Mouse (Mus musculus) midbrain, embryonic 11.5 days (tissue): ENCODE results near the gene Kctd19. TPM values are rescaled to one million over a fixed set of nuclear protein-coding genes. Genes with fewer than 3 reads are reported as not detected.

Experiments
- ATAC-seq: fragments of 200-750 bp; cut with Nextera tagmentation; 2 replicates; pipeline ENCODE4 v1.8.0; 2017; ENCODE audit warnings: moderate TSS enrichment, moderate library complexity; ENCODE audit not compliant: low FRiP score
- DNase-seq: peaks from one replicate; pipeline ENCODE4 v3.0.0; 2015; ENCODE audit warnings: low spot score; ENCODE audit errors: missing footprints
- H3K27ac ChIP-seq: fragments of 300-500 bp; sonication (generic); 2 replicates; pipeline ENCODE4 v1.5.1; 2014; ENCODE audit warnings: low read depth, low read length
- H3K27me3 ChIP-seq: fragments of 300-500 bp; sonication (generic); 2 replicates; pipeline ENCODE4 v1.6.1; 2014; ENCODE audit warnings: mild to moderate bottlenecking, low read length, moderate library complexity, mixed read lengths; ENCODE audit not compliant: control insufficient read depth, insufficient read depth
- H3K36me3 ChIP-seq: fragments of 300-500 bp; sonication (generic); 2 replicates; pipeline ENCODE4 v1.6.1; 2014; ENCODE audit warnings: mild to moderate bottlenecking, low read length, moderate library complexity, mixed read lengths; ENCODE audit not compliant: control insufficient read depth, insufficient read depth
- H3K4me1 ChIP-seq: fragments of 300-500 bp; sonication (generic); 2 replicates; pipeline ENCODE4 v1.6.1; 2014; ENCODE audit warnings: low read length; ENCODE audit not compliant: control insufficient read depth, insufficient read depth
- H3K4me2 ChIP-seq: fragments of 300-500 bp; sonication (generic); 2 replicates; pipeline ENCODE4 v1.6.1; 2014; ENCODE audit warnings: mild to moderate bottlenecking, moderate library complexity
- H3K4me3 ChIP-seq: fragments of 300-500 bp; sonication (generic); 2 replicates; pipeline ENCODE4 v1.5.1; 2014; ENCODE audit warnings: low read depth, low read length
- H3K9ac ChIP-seq: fragments of 300-500 bp; sonication (generic); 2 replicates; pipeline ENCODE4 v1.6.1; 2014; ENCODE audit warnings: low read length
- H3K9me3 ChIP-seq: fragments of 300-500 bp; sonication (generic); 2 replicates; pipeline ENCODE4 v1.6.1; 2016; ENCODE audit warnings: low read length; ENCODE audit not compliant: control insufficient read depth
- WGBS: fragments of 180-500 bp; shearing (Covaris S2); extraction: QIAGEN DNeasy Blood & Tissue Kit; methylation state at CpG from one replicate; pipeline ENCODE4 v1.1.7; 2014; 5-methylcytosine and 5-hydroxymethylcytosine counted together
- polyA plus RNA-seq: library from polyadenylated mRNA; unstranded; fragments of >200 nt; fragmentation: Nextera tagmentation; extraction: Ambion mirVana; gene quantifications from 2 replicates; pipeline ENCODE4 v1.2.1, GENCODE M21; 2014

The Kctd19 gene
- polyA plus RNA-seq, result not detected in 2 replicates

DNA sequence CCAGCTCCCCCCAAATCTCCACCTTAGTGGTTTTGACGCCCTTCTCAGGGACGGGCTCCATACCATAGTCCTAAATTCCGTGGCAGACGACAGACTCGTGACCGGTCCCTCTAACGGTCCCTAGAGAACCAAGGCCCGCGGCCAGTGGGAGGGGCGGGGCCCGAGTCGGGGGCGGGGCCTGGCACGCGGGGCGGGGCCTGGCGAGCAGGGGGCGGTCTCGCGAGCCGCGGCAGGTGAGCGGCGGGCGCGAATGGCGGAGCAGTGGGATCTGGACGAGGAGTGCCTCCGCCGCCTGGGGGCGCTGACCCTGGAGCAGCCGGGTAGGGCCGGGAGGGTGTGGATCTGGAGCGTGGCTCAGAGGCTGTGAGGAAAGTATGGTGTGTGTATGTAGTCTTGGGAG, at the start of gene Kctd19, which contains the start of gene Lrrc36:
Gene Kctd19 (minus strand): TSS at position 112 of the 400 bp plus-strand sequence.
Gene Lrrc36 (plus strand): TSS at position 181 of the 400 bp plus-strand sequence.
- H3K9ac ChIP-seq, result peak within 1 kb of the TSS; percentile 9
- H3K9me3 ChIP-seq, result no peaks in the 10 kb centered on the region
- H3K27me3 ChIP-seq, result no peaks in the 10 kb centered on the region; the same call in 1 of the 2 replicates
- peaks cover 5% of the 10 kb centered on the region; the same call in 1 of the 2 replicates for H3K4me1 ChIP-seq
- peak within 1 kb of the TSS; percentile 50 for H3K4me2 ChIP-seq
- no peaks in the 10 kb centered on the region for H3K36me3 ChIP-seq
- H3K27ac ChIP-seq, result no peak within 1 kb of the TSS
- ATAC-seq, result peak; percentile 86
- H3K4me3 ChIP-seq, result peak within 1 kb of the TSS; percentile 29
- peak; percentile 92 for DNase-seq
- WGBS, result 2% methylated on average over 32 of the region's 34 CpGs

DNA sequence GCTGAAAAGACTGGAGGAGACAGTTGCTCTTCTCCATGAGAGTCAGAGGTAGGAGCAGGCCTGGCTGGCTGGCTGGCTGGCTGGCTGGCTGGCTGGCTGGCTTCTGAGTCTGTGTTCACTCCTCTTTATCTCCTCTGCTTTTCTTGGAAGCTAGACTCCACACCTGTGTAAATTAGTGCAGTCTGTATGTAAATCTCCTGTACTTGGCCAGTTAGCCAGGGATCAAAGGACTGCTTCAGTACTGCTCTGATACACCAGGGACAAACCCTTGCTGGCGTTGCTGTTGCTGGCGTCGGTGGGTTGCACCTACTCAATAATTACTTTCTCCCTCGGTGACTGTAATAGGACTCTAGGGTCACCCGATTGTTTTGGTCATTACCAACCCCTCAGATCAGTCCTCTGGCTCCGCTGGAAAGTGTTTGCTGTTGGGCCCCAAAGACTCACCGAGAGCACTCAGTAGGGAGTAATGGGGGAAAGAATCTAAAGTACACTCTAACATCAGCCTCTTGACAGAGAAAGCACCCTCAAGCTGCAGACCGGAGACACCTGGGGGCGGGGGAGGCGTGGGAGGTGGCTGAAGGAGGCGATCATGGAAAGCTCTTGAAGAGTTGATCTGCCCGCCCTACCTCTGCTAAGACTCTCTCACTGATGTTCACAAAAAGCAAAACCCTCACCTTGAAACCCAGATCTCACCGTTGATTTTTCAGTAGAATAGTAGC, 47.9 kb upstream of the Kctd19 start:
- no peak for ATAC-seq
- Histone ChIP-seq H3K9ac (no peak overlapping the region), H3K4me1 (peaks cover 8% of the 10 kb centered on the region), H3K27me3 (no peaks in the 10 kb centered on the region), H3K4me2 (no peak overlapping the region), H3K27ac (no peak overlapping the region), H3K36me3 (no peaks in the 10 kb centered on the region), H3K4me3 (no peak overlapping the region), H3K9me3 (no peaks in the 10 kb centered on the region)
- no peak for DNase-seq
- 75% methylated on average over 13 of the region's 13 CpGs for WGBS

DNA sequence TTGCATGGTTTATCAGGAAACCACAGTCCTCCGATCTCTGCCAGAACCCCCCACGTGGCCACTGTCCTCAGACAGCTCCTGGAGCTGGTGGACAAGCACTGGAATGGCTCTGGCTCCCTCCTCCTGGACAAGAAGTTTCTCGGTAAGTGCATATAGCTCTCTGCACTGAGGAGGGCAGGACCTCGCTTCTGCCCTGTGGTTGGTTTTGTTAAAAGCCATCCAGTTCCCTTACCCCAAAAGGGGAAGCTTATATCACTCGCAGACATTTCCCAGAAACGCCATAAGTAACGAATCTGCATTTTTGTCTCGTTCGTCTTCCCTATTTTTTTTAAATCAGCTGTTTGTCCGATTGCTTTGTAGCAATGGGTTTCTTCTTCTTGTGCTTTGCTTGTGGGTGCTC, 41.9 kb upstream of the Kctd19 start:
- 70% methylated on average over 10 of the region's 10 CpGs for WGBS
- Histone ChIP-seq H3K36me3 (no peaks in the 10 kb centered on the region), H3K9ac (no peak overlapping the region), H3K27ac (no peak overlapping the region), H3K27me3 (no peaks in the 10 kb centered on the region), H3K9me3 (no peaks in the 10 kb centered on the region), H3K4me1 (no peaks in the 10 kb centered on the region), H3K4me3 (no peak overlapping the region), H3K4me2 (no peak overlapping the region)
- DNase-seq (no peak), ATAC-seq (no peak)

DNA sequence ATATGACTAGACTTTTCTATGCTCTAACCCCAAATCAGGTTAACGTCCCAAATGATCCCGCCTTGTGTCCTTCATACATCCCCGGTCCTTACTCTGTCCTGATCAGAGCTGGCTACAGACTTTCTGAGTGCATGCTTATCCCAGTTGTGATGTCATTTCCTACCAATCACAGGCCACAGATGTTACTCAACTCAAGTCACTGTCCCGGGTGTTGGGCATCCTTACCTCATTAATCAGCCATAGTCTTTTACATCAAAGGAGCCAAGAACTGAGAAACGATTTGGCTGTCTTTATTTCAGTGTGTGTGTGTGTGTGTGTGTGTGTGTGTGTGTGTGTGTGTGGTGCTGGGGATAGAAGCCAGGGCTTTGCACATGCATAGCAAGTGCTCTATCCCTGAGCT, 40.8 kb upstream of the Kctd19 start:
- Histone ChIP-seq H3K4me3 (no peak overlapping the region), H3K36me3 (no peaks in the 10 kb centered on the region), H3K9ac (no peak overlapping the region), H3K27me3 (no peaks in the 10 kb centered on the region), H3K27ac (no peak overlapping the region), H3K9me3 (no peaks in the 10 kb centered on the region), H3K4me2 (no peak overlapping the region), H3K4me1 (no peaks in the 10 kb centered on the region)
- 74% methylated on average over 5 of the region's 5 CpGs for WGBS
- ATAC-seq (0 out of 2 replicates have a peak, but pooled peaks have one; percentile 14), DNase-seq (no peak)

DNA sequence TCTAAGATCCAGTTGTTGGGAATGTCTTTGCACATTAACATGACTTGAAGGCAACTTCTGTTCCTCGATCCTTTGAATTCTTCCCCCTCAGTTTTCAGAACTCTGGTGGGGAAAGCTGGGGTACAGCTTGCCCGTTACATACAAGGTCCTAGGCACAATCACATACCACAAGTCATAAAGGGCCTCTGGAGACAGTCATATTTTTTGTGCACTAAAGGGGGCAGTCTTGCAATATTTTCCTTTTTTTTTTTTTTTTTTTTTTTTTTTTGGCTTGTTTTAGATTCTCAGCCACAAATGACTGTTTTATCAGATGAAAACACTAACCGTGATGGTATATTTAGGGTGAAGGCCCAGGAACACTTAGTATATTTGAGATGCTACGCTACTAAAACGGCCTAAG, 40.0 kb upstream of the Kctd19 start:
- Histone ChIP-seq H3K9ac (no peak overlapping the region), H3K9me3 (no peaks in the 10 kb centered on the region), H3K4me1 (no peaks in the 10 kb centered on the region), H3K36me3 (no peaks in the 10 kb centered on the region), H3K27ac (no peak overlapping the region), H3K4me2 (no peak overlapping the region), H3K4me3 (no peak overlapping the region), H3K27me3 (no peaks in the 10 kb centered on the region)
- no peak for DNase-seq
- ATAC-seq, result no peak
- WGBS, result 83% methylated on average over 5 of the region's 5 CpGs

DNA sequence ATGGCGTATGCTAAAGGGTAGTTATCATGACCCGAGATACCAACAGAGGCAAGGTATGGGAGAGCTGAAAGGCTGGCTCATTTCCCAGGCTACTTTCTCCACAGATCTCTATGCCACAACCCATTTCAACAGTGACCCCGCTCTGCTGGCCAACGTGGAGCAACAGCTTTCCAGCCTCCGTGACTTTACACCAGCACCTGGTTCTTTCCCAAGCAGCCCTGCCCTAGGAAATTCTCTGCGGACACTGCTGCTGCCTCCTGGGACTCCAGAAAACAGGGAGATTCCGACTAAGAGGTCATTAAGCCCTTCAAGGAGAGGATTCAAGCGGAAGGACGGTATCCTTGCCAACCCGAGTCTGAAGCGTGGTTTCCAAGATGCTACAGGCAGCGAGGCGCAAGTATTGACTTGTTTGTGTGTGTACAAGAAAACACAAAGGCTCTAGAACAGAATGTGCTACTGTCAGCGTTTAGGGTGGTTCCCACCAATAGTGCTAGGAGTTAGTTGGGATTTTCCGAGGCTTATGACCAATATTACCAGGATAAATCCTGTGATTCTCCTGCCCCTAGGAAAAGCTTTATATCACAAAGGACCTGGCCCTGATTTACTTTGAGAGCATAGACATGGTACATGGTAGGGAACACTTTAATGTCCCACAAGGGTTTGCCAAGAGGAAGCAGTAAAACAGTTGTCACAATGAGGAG, 38.8 kb upstream of the Kctd19 start:
- 61% methylated on average over 15 of the region's 15 CpGs for WGBS
- Histone ChIP-seq H3K27ac (no peak overlapping the region), H3K27me3 (no peaks in the 10 kb centered on the region), H3K9me3 (no peaks in the 10 kb centered on the region), H3K36me3 (no peaks in the 10 kb centered on the region), H3K4me1 (no peaks in the 10 kb centered on the region), H3K4me2 (no peak overlapping the region), H3K9ac (no peak overlapping the region), H3K4me3 (no peak overlapping the region)
- ATAC-seq, result no peak
- no peak for DNase-seq

DNA sequence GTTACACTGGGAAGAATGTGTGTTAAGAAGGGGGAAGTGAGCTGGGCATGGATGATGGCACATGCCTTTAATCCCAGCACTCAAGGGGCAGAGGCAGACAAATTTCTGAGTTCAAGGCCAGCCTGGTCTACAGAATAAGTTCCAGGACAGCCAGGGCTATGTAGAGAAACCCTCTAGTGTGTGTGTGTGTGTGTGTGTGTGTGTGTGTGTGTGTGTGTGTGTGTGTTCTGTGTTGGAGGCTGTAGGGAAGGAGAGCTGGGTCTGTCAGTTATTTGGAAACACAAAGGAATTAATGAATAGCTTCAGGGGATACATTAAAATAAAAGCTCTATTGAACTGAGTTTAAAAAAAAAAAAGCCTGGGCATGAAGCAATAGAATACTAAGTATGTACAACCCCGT, 37.7 kb upstream of the Kctd19 start:
- Histone ChIP-seq H3K9me3 (no peaks in the 10 kb centered on the region), H3K4me1 (no peaks in the 10 kb centered on the region), H3K36me3 (no peaks in the 10 kb centered on the region), H3K9ac (no peak overlapping the region), H3K4me2 (no peak overlapping the region), H3K27ac (no peak overlapping the region), H3K27me3 (no peaks in the 10 kb centered on the region), H3K4me3 (no peak overlapping the region)
- WGBS, result 52% methylated on average over 1 of the region's 1 CpGs
- ATAC-seq, result no peak
- DNase-seq, result no peak

DNA sequence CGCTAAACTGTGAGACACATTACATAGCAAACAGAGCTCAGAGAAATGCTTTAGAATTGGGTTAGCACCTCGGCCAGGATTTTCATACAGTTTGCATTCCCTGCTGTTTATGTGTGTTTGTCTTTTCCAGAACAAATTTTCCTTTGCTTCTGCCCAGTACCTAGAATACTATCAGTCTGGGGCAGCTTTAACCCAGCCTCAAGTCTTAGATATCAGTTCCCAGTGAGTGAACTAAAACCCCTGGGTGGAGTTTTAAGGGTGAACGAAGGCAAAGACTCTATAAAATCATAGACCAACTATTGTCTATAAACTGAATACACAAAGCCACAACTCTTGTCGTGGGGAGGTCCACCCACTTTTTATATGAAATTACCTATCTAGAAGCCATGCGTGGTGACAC, 35.3 kb upstream of the Kctd19 start:
- no peak for DNase-seq
- no peaks in the 10 kb centered on the region for H3K27me3 ChIP-seq
- no peak overlapping the region for H3K27ac ChIP-seq
- H3K9me3 ChIP-seq, result no peaks in the 10 kb centered on the region
- H3K4me1 ChIP-seq, result peaks cover 8% of the 10 kb centered on the region
- no peak for ATAC-seq
- WGBS, result 87% methylated on average over 5 of the region's 5 CpGs
- no peak overlapping the region for H3K9ac ChIP-seq
- no peaks in the 10 kb centered on the region for H3K36me3 ChIP-seq
- no peak overlapping the region for H3K4me2 ChIP-seq
- H3K4me3 ChIP-seq, result no peak overlapping the region

DNA sequence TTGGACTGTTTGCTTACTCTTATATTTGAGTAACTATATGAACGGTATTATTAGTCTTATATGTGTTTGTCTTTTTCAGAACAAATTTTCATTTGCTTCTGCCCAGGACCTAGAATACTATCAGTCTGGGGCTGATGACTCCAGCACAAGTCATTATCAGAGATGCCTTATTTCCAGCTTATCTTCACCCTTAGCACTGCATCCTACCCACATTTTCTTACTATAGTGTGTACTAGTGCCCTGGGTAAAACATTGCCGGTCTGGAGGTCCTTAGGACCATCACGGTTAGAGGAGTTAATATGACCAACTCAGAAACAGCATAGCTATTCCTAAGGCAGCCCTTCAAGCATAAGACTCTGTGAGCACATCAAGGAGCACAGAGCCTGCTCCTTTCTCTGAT, 34.9 kb upstream of the Kctd19 start:
- no peaks in the 10 kb centered on the region for H3K27me3 ChIP-seq
- ATAC-seq, result no peak

More for the DNA sequence above, 34.9 kb upstream of the Kctd19 start:
- Histone ChIP-seq H3K4me2 (no peak overlapping the region), H3K4me3 (no peak overlapping the region), H3K4me1 (peaks cover 8% of the 10 kb centered on the region), H3K27ac (no peak overlapping the region), H3K9ac (no peak overlapping the region), H3K36me3 (no peaks in the 10 kb centered on the region), H3K9me3 (no peaks in the 10 kb centered on the region)
- no peak for DNase-seq
- WGBS, result 98% methylated on average over 3 of the region's 3 CpGs
